Mouse (Mus musculus) embryonic facial prominence, embryonic 15.5 days (tissue): Measurements from ENCODE around the gene Tpm4. TPM values are rescaled to one million over a fixed set of nuclear protein-coding genes. Genes with fewer than 3 reads are reported as not detected.

Source experiments
- ATAC-seq: fragments of 200-750 bp; cut with Nextera tagmentation; 2 replicates; pipeline ENCODE4 v1.8.0; 2017; ENCODE audit warnings: low read depth, moderate TSS enrichment; ENCODE audit not compliant: insufficient number of reproducible peaks, low FRiP score, low TSS enrichment
- H3K27ac ChIP-seq: fragments of 300-500 bp; sonication (generic); replicated peaks from 2 replicates; pipeline ENCODE4 v1.5.1; 2015; ENCODE audit warnings: mild to moderate bottlenecking, inconsistent platforms
- H3K27me3 ChIP-seq: fragments of 300-500 bp; sonication (generic); 2 replicates; pipeline ENCODE4 v1.6.1; 2015; ENCODE audit warnings: inconsistent platforms
- H3K36me3 ChIP-seq: fragments of 300-500 bp; sonication (generic); 2 replicates; pipeline ENCODE4 v1.6.1; 2015; ENCODE audit warnings: mild to moderate bottlenecking, inconsistent platforms
- H3K4me1 ChIP-seq: fragments of 300-500 bp; sonication (generic); 2 replicates; pipeline ENCODE4 v1.6.1; 2015; ENCODE audit warnings: inconsistent platforms
- H3K4me2 ChIP-seq: fragments of 300-500 bp; sonication (generic); replicated peaks from 2 replicates; pipeline ENCODE4 v1.6.1; 2015; ENCODE audit warnings: mild to moderate bottlenecking, inconsistent platforms
- H3K4me3 ChIP-seq: fragments of 300-500 bp; sonication (generic); replicated peaks from 2 replicates; pipeline ENCODE4 v1.5.1; 2015; ENCODE audit warnings: mild to moderate bottlenecking, inconsistent platforms
- H3K9ac ChIP-seq: fragments of 300-500 bp; sonication (generic); 2 replicates; pipeline ENCODE4 v1.6.1; 2015; ENCODE audit warnings: inconsistent platforms
- H3K9me3 ChIP-seq: fragments of 300-500 bp; sonication (generic); replicated peaks from 2 replicates; pipeline ENCODE4 v1.6.1; 2016; ENCODE audit warnings: inconsistent platforms
- WGBS: fragments of 180-500 bp; shearing (Covaris S2); methylation state at CpG from one replicate; pipeline ENCODE4 v1.1.7; 2015; 5-methylcytosine and 5-hydroxymethylcytosine counted together
- polyA plus RNA-seq: library from polyadenylated mRNA; unstranded; fragments of >200 nt; fragmentation: Nextera tagmentation; extraction: Ambion mirVana; gene quantifications from 2 replicates; pipeline ENCODE4 v1.2.1, GENCODE M21; 2015

Tpm4 gene
- polyA plus RNA-seq, 1 experiment from 2014 or later, result 600 TPM

GRCm38 (mm10) chr8:72160707-72161697 is 26.2 kb downstream of the Tpm4 start, which contains the start of gene Rab8a:
Rab8a (plus strand) TSS chr8:72161200.
- WGBS, result under 1% methylated on average over 82 of the region's 82 CpGs
- Histone ChIP-seq H3K4me1 (peaks cover 25% of the 10 kb centered on the region), H3K9ac (peak within 1 kb of the TSS; percentile 77), H3K27ac (peak within 1 kb of the TSS; percentile 83), H3K4me2 (peak within 1 kb of the TSS; percentile 80), H3K27me3 (no peaks in the 10 kb centered on the region), H3K4me3 (peak within 1 kb of the TSS; percentile 68), H3K9me3 (no peaks in the 10 kb centered on the region), H3K36me3 (0 out of 2 replicates have a peak, but pooled peaks cover 5% of the 10 kb centered on the region)
- ATAC-seq, result peak; percentile 99

- Histone ChIP-seq H3K4me1 (peaks cover 25% of the 10 kb centered on the region), H3K4me2 (no peak overlapping the region), H3K9ac (no peak overlapping the region), H3K36me3 (0 out of 2 replicates have a peak, but pooled peaks cover 12% of the 10 kb centered on the region), H3K27me3 (no peaks in the 10 kb centered on the region), H3K4me3 (peak overlapping the region; percentile 68; the same call in 1 of the 2 replicates), H3K27ac (no peak overlapping the region), H3K9me3 (no peaks in the 10 kb centered on the region)
- no peak for ATAC-seq
Observed at GRCm38 (mm10) chr8:72162821-72163220, 28.0 kb downstream of the Tpm4 start.

- H3K27me3 ChIP-seq, result no peaks in the 10 kb centered on the region
- no peak overlapping the region for H3K4me3 ChIP-seq
- no peaks in the 10 kb centered on the region for H3K4me1 ChIP-seq
- no peak overlapping the region for H3K9ac ChIP-seq
- H3K4me2 ChIP-seq, result no peak overlapping the region
- no peaks in the 10 kb centered on the region for H3K9me3 ChIP-seq
- ATAC-seq, result no peak
- 94% methylated on average over 3 of the region's 3 CpGs for WGBS
- H3K36me3 ChIP-seq, result peaks cover 72% of the 10 kb centered on the region
- no peak overlapping the region for H3K27ac ChIP-seq
Observed at GRCm38 (mm10) chr8:72169098-72169668, 34.4 kb downstream of the Tpm4 start.

GRCm38 (mm10) chr8:72169681-72170249 is 35.0 kb downstream of the Tpm4 start:
- no peak overlapping the region for H3K4me2 ChIP-seq
- H3K9me3 ChIP-seq, result no peaks in the 10 kb centered on the region
- H3K9ac ChIP-seq, result no peak overlapping the region
- H3K36me3 ChIP-seq, result peaks cover 76% of the 10 kb centered on the region
- H3K27ac ChIP-seq, result no peak overlapping the region
- no peak for ATAC-seq
- H3K4me3 ChIP-seq, result no peak overlapping the region
- H3K4me1 ChIP-seq, result no peaks in the 10 kb centered on the region
- H3K27me3 ChIP-seq, result no peaks in the 10 kb centered on the region
- 88% methylated on average over 3 of the region's 3 CpGs for WGBS

DNA sequence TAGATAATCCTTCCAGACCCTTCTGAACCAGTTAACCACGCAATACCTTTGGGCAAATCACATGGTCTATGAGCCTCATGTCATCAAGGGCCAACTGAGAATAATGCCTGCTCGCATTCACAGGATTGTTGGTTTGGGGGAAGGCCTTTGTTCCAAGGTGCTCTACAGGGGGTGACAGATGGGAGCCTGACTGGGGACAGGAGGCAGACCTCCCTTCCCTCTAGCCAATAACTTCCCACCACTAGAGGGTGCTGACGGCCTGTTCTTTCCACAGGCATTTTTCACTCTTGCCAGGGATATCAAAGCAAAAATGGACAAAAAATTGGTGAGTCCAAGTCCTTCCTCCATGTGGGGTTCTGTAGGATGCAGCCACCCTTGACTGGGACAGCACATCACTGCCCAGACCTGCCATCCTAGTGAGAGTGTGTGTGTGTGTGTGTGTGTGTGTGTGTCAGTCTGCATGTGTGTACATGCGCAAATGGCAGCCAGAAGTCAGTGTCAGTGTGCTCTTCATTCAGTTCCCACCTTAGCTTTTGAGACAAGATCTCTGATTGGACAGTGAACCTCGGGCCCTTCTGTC is 42.7 kb downstream of the Tpm4 start:
- peaks cover 93% of the 10 kb centered on the region for H3K36me3 ChIP-seq
- H3K9me3 ChIP-seq, result no peaks in the 10 kb centered on the region
- no peaks in the 10 kb centered on the region for H3K27me3 ChIP-seq
- H3K9ac ChIP-seq, result no peak overlapping the region
- no peaks in the 10 kb centered on the region for H3K4me1 ChIP-seq
- no peak for ATAC-seq
- no peak overlapping the region for H3K4me3 ChIP-seq
- no peak overlapping the region for H3K4me2 ChIP-seq
- 67% methylated on average over 5 of the region's 5 CpGs for WGBS
- no peak overlapping the region for H3K27ac ChIP-seq

DNA sequence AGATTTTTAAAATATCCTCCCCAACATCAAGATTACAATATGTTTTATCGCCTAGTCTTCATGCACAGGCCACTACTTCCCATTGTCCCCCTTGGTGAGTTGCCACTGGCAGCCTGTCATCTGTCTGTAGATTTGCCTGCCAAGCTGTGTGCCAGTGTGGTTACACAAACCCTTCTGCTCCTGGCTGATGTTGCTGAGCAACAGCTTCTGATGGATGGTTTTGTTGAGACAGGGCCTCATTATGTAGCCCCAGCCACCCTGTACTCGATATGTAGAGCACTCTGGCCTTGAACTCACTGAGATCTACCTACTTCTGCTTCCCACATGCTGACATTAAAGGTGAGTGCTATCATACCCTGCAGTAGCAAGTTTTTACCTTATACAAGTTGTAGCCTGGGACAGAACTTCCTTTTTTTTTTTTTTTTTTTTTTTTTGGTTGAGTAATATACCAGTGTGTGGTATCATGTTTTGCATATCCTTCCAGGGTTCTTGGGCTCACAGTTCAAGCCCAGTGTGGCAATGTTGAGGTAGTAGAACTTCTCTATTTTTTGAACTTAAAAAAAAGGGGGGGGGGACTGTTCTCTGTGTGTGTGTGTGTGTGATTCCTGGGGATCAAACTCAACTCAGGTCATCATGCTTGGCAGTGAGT is 48.9 kb downstream of the Tpm4 start:
- no peaks in the 10 kb centered on the region for H3K4me1 ChIP-seq
- H3K36me3 ChIP-seq, result peaks cover 33% of the 10 kb centered on the region
- H3K27me3 ChIP-seq, result no peaks in the 10 kb centered on the region
- no peak overlapping the region for H3K4me2 ChIP-seq
- H3K4me3 ChIP-seq, result no peak overlapping the region
- H3K27ac ChIP-seq, result no peak overlapping the region
- WGBS, result 81% methylated on average over 2 of the region's 2 CpGs
- no peaks in the 10 kb centered on the region for H3K9me3 ChIP-seq
- H3K9ac ChIP-seq, result no peak overlapping the region
- peak; percentile 18; the same call in 1 of the 2 replicates for ATAC-seq

DNA sequence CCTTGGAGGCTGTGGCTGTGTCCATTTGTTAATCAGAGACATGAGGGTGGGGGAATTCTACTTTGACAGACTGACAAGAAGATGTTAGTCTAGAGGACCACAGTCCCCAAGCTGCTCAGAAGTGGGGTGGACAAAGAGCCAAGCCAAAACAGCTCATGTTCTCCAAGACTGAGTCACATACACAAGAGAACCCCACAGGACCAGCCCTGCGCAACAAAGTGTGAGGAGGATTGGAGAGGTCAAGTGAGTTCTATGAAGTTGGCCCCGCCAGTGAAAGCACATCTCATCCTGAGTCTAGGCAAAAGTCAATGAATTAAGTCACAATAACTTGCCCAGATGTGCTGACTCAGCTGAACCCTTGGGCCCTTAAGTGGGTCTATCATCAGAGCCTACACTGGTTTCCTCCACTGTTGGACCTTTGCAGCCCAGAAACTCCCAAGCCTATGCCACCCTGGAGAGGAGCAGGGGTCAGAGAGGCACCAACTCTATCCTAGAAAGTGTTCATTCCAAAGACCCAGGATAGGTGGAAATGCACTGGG is 53.1 kb downstream of the Tpm4 start:
- Histone ChIP-seq H3K4me1 (no peaks in the 10 kb centered on the region), H3K36me3 (no peaks in the 10 kb centered on the region), H3K4me2 (no peak overlapping the region), H3K27me3 (no peaks in the 10 kb centered on the region), H3K4me3 (no peak overlapping the region), H3K27ac (no peak overlapping the region), H3K9ac (no peak overlapping the region), H3K9me3 (no peaks in the 10 kb centered on the region)
- WGBS, result 91% methylated on average over 2 of the region's 2 CpGs
- no peak for ATAC-seq

- H3K9me3 ChIP-seq, result no peaks in the 10 kb centered on the region
- no peaks in the 10 kb centered on the region for H3K27me3 ChIP-seq
- H3K4me2 ChIP-seq, result no peak within 1 kb of the TSS
- H3K27ac ChIP-seq, result no peak within 1 kb of the TSS
- no peaks in the 10 kb centered on the region for H3K36me3 ChIP-seq
- no peak within 1 kb of the TSS for H3K4me3 ChIP-seq
- H3K4me1 ChIP-seq, result no peaks in the 10 kb centered on the region
- no peak for ATAC-seq
- WGBS, result 65% methylated on average over 12 of the region's 12 CpGs
- H3K9ac ChIP-seq, result no peak within 1 kb of the TSS
Observed at GRCm38 (mm10) chr8:72189417-72190214, 54.8 kb downstream of the Tpm4 start, which contains the start of gene Hsh2d. Hsh2d (plus strand) TSS chr8:72189638.

DNA sequence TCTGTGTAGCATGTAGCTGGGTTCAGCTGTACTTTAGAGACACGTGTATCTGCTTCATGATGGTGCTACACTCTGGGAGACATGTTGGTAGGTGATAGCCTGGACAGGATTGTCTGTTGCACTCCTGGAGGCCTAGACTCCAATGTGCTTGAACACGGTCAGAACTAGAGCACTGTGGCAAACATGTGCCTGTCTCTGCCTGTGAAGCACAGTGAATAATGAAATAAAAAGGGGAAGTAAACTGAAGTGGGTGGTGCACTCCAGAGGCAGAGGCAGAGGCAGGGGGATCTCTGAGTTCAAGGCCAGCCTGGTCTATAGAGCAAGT is 55.4 kb downstream of the Tpm4 start:
- H3K4me1 ChIP-seq, result no peaks in the 10 kb centered on the region
- no peak overlapping the region for H3K27ac ChIP-seq
- H3K36me3 ChIP-seq, result no peaks in the 10 kb centered on the region
- H3K4me2 ChIP-seq, result no peak overlapping the region
- H3K9me3 ChIP-seq, result no peaks in the 10 kb centered on the region
- H3K9ac ChIP-seq, result no peak overlapping the region
- no peaks in the 10 kb centered on the region for H3K27me3 ChIP-seq
- no peak for ATAC-seq
- WGBS, result 69% methylated on average over 2 of the region's 2 CpGs
- H3K4me3 ChIP-seq, result no peak overlapping the region

GRCm38 (mm10) chr8:72192065-72192464 is 57.3 kb downstream of the Tpm4 start:
- no peaks in the 10 kb centered on the region for H3K4me1 ChIP-seq
- H3K36me3 ChIP-seq, result no peaks in the 10 kb centered on the region
- H3K27ac ChIP-seq, result no peak overlapping the region
- ATAC-seq, result no peak
- H3K4me3 ChIP-seq, result no peak overlapping the region
- H3K9ac ChIP-seq, result no peak overlapping the region
- no peaks in the 10 kb centered on the region for H3K9me3 ChIP-seq
- no peak overlapping the region for H3K4me2 ChIP-seq
- no peaks in the 10 kb centered on the region for H3K27me3 ChIP-seq
